Mouse (Mus musculus) NIH3T3 (cell line): ENCODE data around the gene Osbpl11.
"Not testable (repeated sequence)": the region's sequence is repeated elsewhere in the genome, so short reads cannot be mapped to it uniquely, and the experiment has no call there.

Experiments used
- DNase-seq: peaks from one replicate; pipeline ENCODE4 v3.0.0-alpha.2; 2012; ENCODE audit warnings: low read depth

Osbpl11 gene

GRCm38 (mm10) chr16:33178278-33179074 lies 6.4 kb upstream of the Osbpl11 start:
- DNase-seq, result no peak

- not testable (repeated sequence) for DNase-seq
Observed at GRCm38 (mm10) chr16:33179222-33179621, 5.6 kb upstream of the Osbpl11 start.

- DNase-seq, result no peak
Observed at GRCm38 (mm10) chr16:33179911-33180310, 5.0 kb upstream of the Osbpl11 start.

GRCm38 (mm10) chr16:33180793-33181192 lies 4.1 kb upstream of the Osbpl11 start:
- DNase-seq, result no peak

- peak; percentile 49 for DNase-seq
Observed at GRCm38 (mm10) chr16:33185261-33186046, 583 bp downstream of the Osbpl11 start.

- no peak for DNase-seq
Observed at GRCm38 (mm10) chr16:33186134-33186533, 1.3 kb downstream of the Osbpl11 start.

GRCm38 (mm10) chr16:33188076-33188475 lies 3.2 kb downstream of the Osbpl11 start:
- no peak for DNase-seq

GRCm38 (mm10) chr16:33191671-33192091 lies 6.8 kb downstream of the Osbpl11 start:
- DNase-seq, result peak; percentile 24

GRCm38 (mm10) chr16:33192280-33192679 lies 7.4 kb downstream of the Osbpl11 start:
- no peak for DNase-seq

- DNase-seq, result peak; percentile 65
Observed at GRCm38 (mm10) chr16:33193649-33194048, 8.8 kb downstream of the Osbpl11 start.

GRCm38 (mm10) chr16:33195686-33196313 lies 10.9 kb downstream of the Osbpl11 start:
- DNase-seq, result peak; percentile 49

GRCm38 (mm10) chr16:33196578-33196977 lies 11.7 kb downstream of the Osbpl11 start:
- no peak for DNase-seq

- no peak for DNase-seq
Observed at GRCm38 (mm10) chr16:33200589-33200988, 15.7 kb downstream of the Osbpl11 start.

GRCm38 (mm10) chr16:33210812-33211211 lies 25.9 kb downstream of the Osbpl11 start:
- DNase-seq, result no peak

- no peak for DNase-seq
Observed at GRCm38 (mm10) chr16:33216313-33217003, 31.6 kb downstream of the Osbpl11 start.

GRCm38 (mm10) chr16:33217553-33218085 lies 32.7 kb downstream of the Osbpl11 start:
- not testable (repeated sequence) for DNase-seq

GRCm38 (mm10) chr16:33222482-33222881 lies 37.6 kb downstream of the Osbpl11 start:
- DNase-seq, result no peak

- no peak for DNase-seq
Observed at GRCm38 (mm10) chr16:33224381-33224780, 39.5 kb downstream of the Osbpl11 start.

- DNase-seq, result no peak
Observed at GRCm38 (mm10) chr16:33234128-33234527, 49.3 kb downstream of the Osbpl11 start.

GRCm38 (mm10) chr16:33236151-33236550 lies 51.3 kb downstream of the Osbpl11 start:
- no peak for DNase-seq

GRCm38 (mm10) chr16:33239305-33239704 lies 54.4 kb downstream of the Osbpl11 start:
- DNase-seq, result no peak

- no peak for DNase-seq
Observed at GRCm38 (mm10) chr16:33242046-33242445, 57.2 kb downstream of the Osbpl11 start.
